Mouse (Mus musculus) midbrain, embryonic 10.5 days (tissue): ENCODE results near the gene Mycl. TPM values are rescaled to one million over a fixed set of nuclear protein-coding genes. Genes with fewer than 3 reads are reported as not detected.

Experiments used
- DNase-seq: peaks from one replicate; pipeline ENCODE4 v3.0.0-alpha.2; 2017; ENCODE audit warnings: low spot score
- H3K27ac ChIP-seq: fragments of 300-500 bp; sonication (generic); replicated peaks from 2 replicates; pipeline ENCODE4 v1.5.1; 2016; ENCODE audit warnings: mild to moderate bottlenecking
- H3K27me3 ChIP-seq: fragments of 300-500 bp; sonication (generic); 2 replicates; pipeline ENCODE4 v1.6.1; 2016; ENCODE audit warnings: low read depth, mild to moderate bottlenecking; ENCODE audit not compliant: poor library complexity, severe bottlenecking
- H3K36me3 ChIP-seq: fragments of 300-500 bp; sonication (generic); 2 replicates; pipeline ENCODE4 v1.6.1; 2016; ENCODE audit warnings: mild to moderate bottlenecking, moderate library complexity
- H3K4me1 ChIP-seq: fragments of 300-500 bp; sonication (generic); 2 replicates; pipeline ENCODE4 v1.6.1; 2016
- H3K4me3 ChIP-seq: fragments of 300-500 bp; sonication (generic); 2 replicates; pipeline ENCODE4 v1.5.1; 2016; ENCODE audit warnings: mild to moderate bottlenecking, moderate library complexity
- H3K9me3 ChIP-seq: fragments of 300-500 bp; sonication (generic); replicated peaks from 2 replicates; pipeline ENCODE4 v1.6.1; 2016; ENCODE audit warnings: mild to moderate bottlenecking
- WGBS: fragments of 180-500 bp; shearing (Covaris S2); methylation state at CpG from one replicate; pipeline ENCODE4 v1.1.7; 2016; 5-methylcytosine and 5-hydroxymethylcytosine counted together
- polyA plus RNA-seq: library from polyadenylated mRNA; unstranded; fragments of >200 nt; fragmentation: Nextera tagmentation; extraction: Ambion mirVana; gene quantifications from 2 replicates; pipeline ENCODE4 v1.2.1, GENCODE M21; 2016

The Mycl gene
- polyA plus RNA-seq, result 82.4 and 92.7 TPM in 2 replicates

GRCm38 (mm10) chr4:122995404-122996220 lies at the start of gene Mycl:
Gene Mycl (plus strand): TSS chr4:122995652.
- under 1% methylated on average over 69 of the region's 69 CpGs for WGBS
- H3K36me3 ChIP-seq, result peaks cover 10% of the 10 kb centered on the region
- peaks cover 42% of the 10 kb centered on the region for H3K4me1 ChIP-seq
- peak within 1 kb of the TSS; percentile 99 for H3K4me3 ChIP-seq
- peak; percentile 91 for DNase-seq
- H3K9me3 ChIP-seq, result peaks cover 4% of the 10 kb centered on the region; the same call in 1 of the 2 replicates
- 0 out of 2 replicates have a peak, but pooled peaks cover 6% of the 10 kb centered on the region for H3K27me3 ChIP-seq
- H3K27ac ChIP-seq, result peak within 1 kb of the TSS; percentile 99

- no peak overlapping the region for H3K4me3 ChIP-seq
- no peak for DNase-seq
- WGBS, result 87% methylated on average over 3 of the region's 3 CpGs
- H3K9me3 ChIP-seq, result no peaks in the 10 kb centered on the region
- no peak overlapping the region for H3K27ac ChIP-seq
- no peaks in the 10 kb centered on the region for H3K4me1 ChIP-seq
- H3K27me3 ChIP-seq, result no peaks in the 10 kb centered on the region
- peaks cover 86% of the 10 kb centered on the region for H3K36me3 ChIP-seq
Observed at GRCm38 (mm10) chr4:122947223-122947622, 48.2 kb upstream of the Mycl start.

GRCm38 (mm10) chr4:122949096-122949495 lies 46.4 kb upstream of the Mycl start:
- Histone ChIP-seq H3K36me3 (peaks cover 99% of the 10 kb centered on the region), H3K27me3 (no peaks in the 10 kb centered on the region), H3K4me1 (no peaks in the 10 kb centered on the region), H3K4me3 (no peak overlapping the region), H3K27ac (no peak overlapping the region), H3K9me3 (no peaks in the 10 kb centered on the region)
- DNase-seq, result no peak
- 95% methylated on average over 8 of the region's 8 CpGs for WGBS

- Histone ChIP-seq H3K9me3 (no peaks in the 10 kb centered on the region), H3K27ac (peak overlapping the region; percentile 85), H3K4me3 (peak overlapping the region; percentile 39), H3K36me3 (peaks cover 91% of the 10 kb centered on the region), H3K4me1 (peaks cover 32% of the 10 kb centered on the region), H3K27me3 (peaks cover 17% of the 10 kb centered on the region)
- DNase-seq, result no peak
- WGBS, result 72% methylated on average over 5 of the region's 5 CpGs
Observed at GRCm38 (mm10) chr4:122954680-122955411, 40.6 kb upstream of the Mycl start.

- WGBS, result 14% methylated on average over 17 of the region's 17 CpGs
- peak; percentile 87 for DNase-seq
- Histone ChIP-seq H3K9me3 (no peaks in the 10 kb centered on the region), H3K36me3 (peaks cover 84% of the 10 kb centered on the region), H3K27ac (peak overlapping the region; percentile 85), H3K4me1 (peaks cover 38% of the 10 kb centered on the region), H3K27me3 (peaks cover 21% of the 10 kb centered on the region), H3K4me3 (peak overlapping the region; percentile 39)
Observed at GRCm38 (mm10) chr4:122955412-122956136, 39.9 kb upstream of the Mycl start.

- 68% methylated on average over 6 of the region's 6 CpGs for WGBS
- Histone ChIP-seq H3K27me3 (peaks cover 28% of the 10 kb centered on the region), H3K9me3 (no peaks in the 10 kb centered on the region), H3K4me1 (peaks cover 45% of the 10 kb centered on the region), H3K4me3 (no peak overlapping the region), H3K36me3 (peaks cover 76% of the 10 kb centered on the region), H3K27ac (peak overlapping the region; percentile 85; the same call in 1 of the 2 replicates)
- no peak for DNase-seq
Observed at GRCm38 (mm10) chr4:122956301-122956700, 39.2 kb upstream of the Mycl start.

- Histone ChIP-seq H3K36me3 (peaks cover 55% of the 10 kb centered on the region), H3K27me3 (peaks cover 48% of the 10 kb centered on the region), H3K4me1 (peaks cover 65% of the 10 kb centered on the region), H3K27ac (no peak overlapping the region), H3K9me3 (no peaks in the 10 kb centered on the region), H3K4me3 (no peak overlapping the region)
- DNase-seq, result no peak
- 93% methylated on average over 6 of the region's 6 CpGs for WGBS
Observed at GRCm38 (mm10) chr4:122958491-122959031, 36.9 kb upstream of the Mycl start.

- DNase-seq, result no peak
- H3K4me1 ChIP-seq, result peaks cover 64% of the 10 kb centered on the region
- peaks cover 54% of the 10 kb centered on the region for H3K27me3 ChIP-seq
- 7% methylated on average over 8 of the region's 8 CpGs for WGBS
- peak overlapping the region; percentile 92 for H3K4me3 ChIP-seq
- no peaks in the 10 kb centered on the region for H3K9me3 ChIP-seq
- H3K36me3 ChIP-seq, result peaks cover 43% of the 10 kb centered on the region
- peak overlapping the region; percentile 94 for H3K27ac ChIP-seq
Observed at GRCm38 (mm10) chr4:122959816-122960215, 35.6 kb upstream of the Mycl start.

- no peaks in the 10 kb centered on the region for H3K9me3 ChIP-seq
- H3K4me3 ChIP-seq, result peak overlapping the region; percentile 92
- peak; percentile 68 for DNase-seq
- H3K36me3 ChIP-seq, result peaks cover 37% of the 10 kb centered on the region
- H3K27ac ChIP-seq, result peak overlapping the region; percentile 94
- H3K27me3 ChIP-seq, result peaks cover 54% of the 10 kb centered on the region
- peaks cover 57% of the 10 kb centered on the region for H3K4me1 ChIP-seq
- WGBS, result under 1% methylated on average over 43 of the region's 43 CpGs
Observed at GRCm38 (mm10) chr4:122960321-122961099, 34.9 kb upstream of the Mycl start.

- peak within 1 kb of the TSS; percentile 92 for H3K4me3 ChIP-seq
- peak; percentile 85 for DNase-seq
- H3K27me3 ChIP-seq, result peaks cover 54% of the 10 kb centered on the region
- H3K36me3 ChIP-seq, result peaks cover 30% of the 10 kb centered on the region
- H3K4me1 ChIP-seq, result peaks cover 51% of the 10 kb centered on the region
- no peaks in the 10 kb centered on the region for H3K9me3 ChIP-seq
- WGBS, result under 1% methylated on average over 27 of the region's 27 CpGs
- peak within 1 kb of the TSS; percentile 94 for H3K27ac ChIP-seq
Observed at GRCm38 (mm10) chr4:122961100-122961567, 34.3 kb upstream of the Mycl start, which contains the start of gene Mfsd2a. Gene Mfsd2a (minus strand): TSS chr4:122961188.

GRCm38 (mm10) chr4:122961589-122961988 lies 33.9 kb upstream of the Mycl start:
- H3K36me3 ChIP-seq, result peaks cover 26% of the 10 kb centered on the region
- H3K4me1 ChIP-seq, result peaks cover 48% of the 10 kb centered on the region
- 16% methylated on average over 6 of the region's 6 CpGs for WGBS
- peaks cover 54% of the 10 kb centered on the region for H3K27me3 ChIP-seq
- no peak for DNase-seq
- H3K4me3 ChIP-seq, result peak overlapping the region; percentile 92
- H3K9me3 ChIP-seq, result no peaks in the 10 kb centered on the region
- H3K27ac ChIP-seq, result peak overlapping the region; percentile 94
